Mouse (Mus musculus) midbrain, postnatal 0 days (tissue): Measurements from ENCODE around the gene Ak9. TPM values are rescaled to one million over a fixed set of nuclear protein-coding genes. Genes with fewer than 3 reads are reported as not detected.
A peak's percentile ranks its signal among the peaks of the same experiment; 100 is the strongest.

Experiments used
- ATAC-seq: fragments of 200-750 bp; cut with Nextera tagmentation; 2 replicates; pipeline ENCODE4 v1.8.0; 2017; ENCODE audit warnings: moderate number of reproducible peaks, mild to moderate bottlenecking, moderate TSS enrichment, moderate library complexity; ENCODE audit not compliant: low FRiP score
- DNase-seq: peaks from one replicate; pipeline ENCODE4 v3.0.0-alpha.2; 2015; ENCODE audit warnings: low spot score
- H3K27ac ChIP-seq: fragments of 300-500 bp; sonication (generic); 2 replicates; pipeline ENCODE4 v1.5.1; 2014; ENCODE audit warnings: low read depth, mild to moderate bottlenecking, low read length, mixed read lengths
- H3K27me3 ChIP-seq: fragments of 300-500 bp; sonication (generic); 2 replicates; pipeline ENCODE4 v1.6.1; 2014; ENCODE audit warnings: low read length, control low read depth, mixed read lengths; ENCODE audit not compliant: insufficient read depth
- H3K36me3 ChIP-seq: fragments of 300-500 bp; sonication (generic); 2 replicates; pipeline ENCODE4 v1.6.1; 2014; ENCODE audit warnings: low read length, control low read depth, mixed read lengths; ENCODE audit not compliant: insufficient read depth
- H3K4me1 ChIP-seq: fragments of 300-500 bp; sonication (generic); 2 replicates; pipeline ENCODE4 v1.6.1; 2014; ENCODE audit warnings: mild to moderate bottlenecking, control low read depth, antibody characterized with exemption, low read length, mixed read lengths; ENCODE audit not compliant: insufficient read depth
- H3K4me2 ChIP-seq: fragments of 300-500 bp; sonication (generic); 2 replicates; pipeline ENCODE4 v1.6.1; 2014; ENCODE audit warnings: low read depth, mild to moderate bottlenecking, low read length, mixed read lengths; ENCODE audit not compliant: poor library complexity, severe bottlenecking
- H3K4me3 ChIP-seq: fragments of 300-500 bp; sonication (generic); 2 replicates; pipeline ENCODE4 v1.5.1; 2014; ENCODE audit warnings: low read depth, mild to moderate bottlenecking, low read length, moderate library complexity
- H3K9ac ChIP-seq: fragments of 300-500 bp; sonication (generic); replicated peaks from 2 replicates; pipeline ENCODE4 v1.6.1; 2014; ENCODE audit warnings: mild to moderate bottlenecking, low read length, moderate library complexity, mixed read lengths; ENCODE audit not compliant: poor library complexity, severe bottlenecking
- H3K9me3 ChIP-seq: fragments of 300-500 bp; sonication (generic); 2 replicates; pipeline ENCODE4 v1.6.1; 2016; ENCODE audit warnings: low read length, control low read depth
- CTCF ChIP-seq: IDR thresholded peaks from 2 replicates; pipeline ENCODE4 v1.5.1; 2016; ENCODE audit warnings: antibody characterized with exemption, mild to moderate bottlenecking
- WGBS: fragments of 180-500 bp; shearing (Covaris S2); extraction: QIAGEN DNeasy Blood & Tissue Kit; methylation state at CpG from one replicate; pipeline ENCODE4 v1.1.7; 2014; 5-methylcytosine and 5-hydroxymethylcytosine counted together
- polyA plus RNA-seq: library from polyadenylated mRNA; unstranded; fragments of >200 nt; fragmentation: Nextera tagmentation; extraction: Ambion mirVana; gene quantifications from 2 replicates; pipeline ENCODE4 v1.2.1, GENCODE M21; 2015
- total RNA-seq: library from RNA; depleted of rRNA; stranded (reverse); fragments of >200 nt; gene quantifications from 2 replicates; pipeline ENCODE4 v1.2.3, GENCODE M21; 2014

The Ak9 gene
- total and polyA plus RNA-seq, 2 experiments from 2014 or later, result 0.11 to 0.19 TPM

GRCm38 (mm10) chr10:41423681-41424080, 119.9 kb downstream of the Ak9 start:
- DNase-seq (no peak), ATAC-seq (no peak)
- Histone ChIP-seq H3K9me3 (no peaks in the 10 kb centered on the region), H3K4me2 (no peak overlapping the region), H3K27ac (no peak overlapping the region), H3K9ac (no peak overlapping the region), H3K4me1 (no peaks in the 10 kb centered on the region), H3K27me3 (no peaks in the 10 kb centered on the region), H3K4me3 (no peak overlapping the region), H3K36me3 (no peaks in the 10 kb centered on the region)
- no peak for TF ChIP-seq CTCF
- whole genome bisulfite sequencing, result 71% methylated on average over 2 of the region's 2 CpGs

DNA sequence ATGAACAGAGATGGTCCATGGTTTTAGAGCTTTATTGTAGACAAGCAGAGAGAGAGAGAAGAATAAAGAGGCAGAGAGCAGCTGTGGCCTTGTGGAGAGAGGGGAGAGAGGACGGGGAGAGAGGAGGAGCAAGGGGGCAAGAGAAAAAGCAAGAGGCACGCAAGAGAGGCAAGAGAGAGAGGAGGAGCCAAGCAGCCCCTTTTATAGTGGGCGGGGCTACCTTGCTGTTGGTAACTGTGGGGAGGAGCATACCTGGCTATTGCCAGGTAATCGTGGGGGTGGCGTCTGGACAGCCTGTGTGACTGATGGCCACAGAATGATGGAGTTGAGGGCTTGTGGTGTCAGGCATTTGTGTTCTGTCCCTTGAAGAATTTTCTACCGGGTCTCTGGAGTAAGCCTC, 122.6 kb downstream of the Ak9 start:
- Histone ChIP-seq H3K4me1 (no peaks in the 10 kb centered on the region), H3K27ac (no peak overlapping the region), H3K36me3 (no peaks in the 10 kb centered on the region), H3K9ac (no peak overlapping the region), H3K9me3 (no peaks in the 10 kb centered on the region), H3K27me3 (no peaks in the 10 kb centered on the region), H3K4me2 (no peak overlapping the region), H3K4me3 (no peak overlapping the region)
- ATAC-seq, result no peak
- TF ChIP-seq CTCF, result no peak
- WGBS, result 51% methylated on average over 6 of the region's 6 CpGs
- DNase-seq, result no peak

GRCm38 (mm10) chr10:41434624-41435023, 130.8 kb downstream of the Ak9 start:
- DNase-seq, result peak; percentile 55
- H3K4me1 ChIP-seq, result no peaks in the 10 kb centered on the region
- no peak overlapping the region for H3K9ac ChIP-seq
- H3K9me3 ChIP-seq, result no peaks in the 10 kb centered on the region
- no peak overlapping the region for H3K4me3 ChIP-seq
- 29% methylated on average over 4 of the region's 4 CpGs for WGBS
- no peak overlapping the region for H3K4me2 ChIP-seq
- H3K27ac ChIP-seq, result no peak overlapping the region
- 0 out of 2 replicates have a peak, but pooled peaks cover 3% of the 10 kb centered on the region for H3K27me3 ChIP-seq
- peak; percentile 64 for TF ChIP-seq CTCF
- no peaks in the 10 kb centered on the region for H3K36me3 ChIP-seq
- ATAC-seq, result no peak

DNA sequence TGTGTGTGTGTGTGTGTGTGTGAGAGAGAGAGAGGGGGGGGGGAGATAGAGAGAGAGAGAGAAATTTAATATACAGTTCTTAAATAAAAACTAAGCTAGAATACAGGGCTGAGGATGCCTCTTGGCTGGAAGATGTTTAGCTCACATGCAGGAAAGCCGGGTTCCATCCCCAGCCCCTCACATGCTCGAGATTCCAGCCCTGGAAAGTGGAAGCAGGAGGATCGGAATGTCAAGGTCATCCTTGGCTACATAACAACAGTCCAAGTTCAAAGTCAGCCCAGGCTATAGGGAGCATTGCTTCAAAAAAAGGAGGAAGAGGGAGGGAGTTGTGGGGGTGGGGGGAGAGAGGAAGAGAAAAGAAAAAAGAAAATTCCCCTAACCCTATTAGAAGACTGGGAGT, 131.4 kb downstream of the Ak9 start:
- WGBS, result 38% methylated on average over 3 of the region's 3 CpGs
- no peak for ATAC-seq
- TF ChIP-seq CTCF, result no peak

DNA sequence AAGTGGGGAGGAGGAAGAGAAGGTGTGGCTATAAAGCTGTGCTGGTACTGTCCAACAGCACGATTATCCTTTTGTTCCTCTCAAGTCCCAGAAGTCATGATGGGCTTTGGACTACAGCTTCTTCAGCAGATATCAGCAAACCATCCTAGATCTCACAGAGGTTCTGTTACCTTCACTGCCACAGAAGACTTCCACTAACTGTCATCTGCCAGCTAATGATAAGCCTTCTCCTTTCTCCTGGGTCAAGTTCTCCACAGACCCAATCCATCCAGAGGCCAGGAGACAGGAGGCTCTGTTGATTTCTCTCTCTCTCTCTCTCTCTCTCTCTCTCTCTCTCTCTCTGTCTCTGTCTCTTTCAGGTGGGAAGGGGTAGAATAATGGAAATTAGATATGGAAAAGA, 144.4 kb downstream of the Ak9 start:
- ATAC-seq (no peak), DNase-seq (no peak)
- Histone ChIP-seq H3K4me2 (no peak overlapping the region), H3K4me1 (peaks cover 4% of the 10 kb centered on the region; the same call in 1 of the 2 replicates), H3K4me3 (no peak overlapping the region), H3K36me3 (0 out of 2 replicates have a peak, but pooled peaks cover 2% of the 10 kb centered on the region), H3K9ac (no peak overlapping the region), H3K27me3 (no peaks in the 10 kb centered on the region), H3K27ac (no peak overlapping the region), H3K9me3 (no peaks in the 10 kb centered on the region)
- no peak for TF ChIP-seq CTCF
- 80% methylated on average over 1 of the region's 1 CpGs for WGBS

More for the DNA sequence above, 131.4 kb downstream of the Ak9 start:
- H3K4me1 ChIP-seq, result no peaks in the 10 kb centered on the region
- no peak for DNase-seq
- H3K27me3 ChIP-seq, result 0 out of 2 replicates have a peak, but pooled peaks cover 3% of the 10 kb centered on the region
- no peak overlapping the region for H3K4me2 ChIP-seq
- no peaks in the 10 kb centered on the region for H3K9me3 ChIP-seq
- no peak overlapping the region for H3K27ac ChIP-seq
- no peak overlapping the region for H3K4me3 ChIP-seq
- H3K36me3 ChIP-seq, result no peaks in the 10 kb centered on the region
- no peak overlapping the region for H3K9ac ChIP-seq

- H3K9me3 ChIP-seq, result no peaks in the 10 kb centered on the region
- no peak for TF ChIP-seq CTCF
- H3K4me1 ChIP-seq, result peaks cover 6% of the 10 kb centered on the region; the same call in 1 of the 2 replicates
- H3K27ac ChIP-seq, result peak overlapping the region; percentile 67
- DNase-seq, result peak; percentile 54
- ATAC-seq, result peak; percentile 82
- WGBS, result 8% methylated on average over 14 of the region's 14 CpGs
- no peaks in the 10 kb centered on the region for H3K27me3 ChIP-seq
- H3K4me3 ChIP-seq, result peak overlapping the region; percentile 78
- peak overlapping the region; percentile 82 for H3K9ac ChIP-seq
- H3K4me2 ChIP-seq, result peak overlapping the region; percentile 50
- H3K36me3 ChIP-seq, result peaks cover 5% of the 10 kb centered on the region; the same call in 1 of the 2 replicates
Measured at GRCm38 (mm10) chr10:41449684-41450083, 145.9 kb downstream of the Ak9 start.
